Comparison of ENCODE assay signal across 20 mouse cellular contexts in genomic region chr9:57718408-57718807, GRCm38 (mm10). TPM values are rescaled to one million over a fixed set of nuclear protein-coding genes. Genes with fewer than 3 reads are reported as not detected.
A peak's percentile ranks its signal among the peaks of the same experiment; 100 is the strongest.
DNase-seq lines count a peak whose midpoint lies in the region; TF ChIP-seq lines count a peak whose summit lies in the region.
"Had no signal": no experiment of that assay in that cellular context is flagged by ENCODE, and none has a peak within 500 bp of the region (broad histone marks: within the 10 kb centered on the region; RNA-seq: fewer than 3 reads in every experiment).

No protein-coding gene starts in this region.

- peak; percentile 30 for DNase-seq in kidney, adult 18-20 months
- no peak for DNase-seq in kidney, postnatal 4 days
- DNase-seq in brain, embryonic 14.5 days (ENCODE audit: low read depth): peak; percentile 27
- peak; percentile 60 for DNase-seq in cerebellum, adult 11-12 months
- peak; percentile 66 to 67 for DNase-seq in cerebellum, postnatal 36 days
- DNase-seq in thymus, postnatal 4 days: no peak
- no peak for DNase-seq in testis, postnatal 14 days (ENCODE audit: low spot score)
- DNase-seq: gastrocnemius, postnatal 14 days; right cerebral cortex, adult 18-20 months had no signal

- TF ChIP-seq POLR2A in brain, embryonic 14.5 days (IDR thresholded peaks at IDR 0.05; ENCODE audit: borderline replicate concordance, extremely low read depth, insufficient read depth, insufficient read length, poor library complexity, severe bottlenecking): no peak

- no peak for TF ChIP-seq CTCF in brain, embryonic 14.5 days (IDR thresholded peaks at IDR 0.05; ENCODE audit: borderline replicate concordance, extremely low read depth, insufficient read depth, insufficient read length)

RNA-seq across cellular contexts. Expression of gene Edc3, which starts 10.1 kb away (rescaled TPM):
- 24.1 and 27.0 TPM in 2 replicates for polyA plus RNA-seq in brain, embryonic 14.5 days (2012; rRNA removed)

RNA-seq across cellular contexts. Expression of gene Cyp1a1, which starts 30.7 kb away (rescaled TPM):
- polyA plus RNA-seq in brain, embryonic 14.5 days (2012; rRNA removed): 0.13 and 0.14 TPM in 2 replicates
- polyA plus RNA-seq: forebrain, embryonic 12.5 days; intestine, embryonic 16.5 days; limb, embryonic 11.5 days; lung, embryonic 16.5 days had no signal

RNA-seq across cellular contexts. Expression of gene Cyp1a2, which starts 34.9 kb away (rescaled TPM):
- polyA plus RNA-seq in brain, embryonic 14.5 days (2012; rRNA removed): not detected in 2 replicates
- polyA plus RNA-seq: forebrain, embryonic 12.5 days; frontal cortex, adult 2 months; heart, postnatal 0 days; hindbrain, embryonic 14.5 days; intestine, embryonic 16.5 days; large intestine, adult 2 months; limb, embryonic 11.5 days; lung, embryonic 16.5 days; midbrain, embryonic 15.5 days; small intestine, adult 2 months; urinary bladder, adult 2 months had no signal

RNA-seq across cellular contexts. Expression of gene Clk3, which starts 47.3 kb away (rescaled TPM):
- 153 and 188 TPM in 2 replicates for polyA plus RNA-seq in brain, embryonic 14.5 days (2012; rRNA removed)

Comparison
In these comparisons a context has a peak if more than half of its experiments do, and no peak if none do; other contexts are left out.
1. DNase-seq: peak in kidney, adult 18-20 months (single experiment), brain, embryonic 14.5 days (single experiment), cerebellum, adult 11-12 months (single experiment) and cerebellum, postnatal 36 days (2 of 2); none in kidney, postnatal 4 days (0 of 2), thymus, postnatal 4 days (single experiment) and testis, postnatal 14 days (single experiment).